In the genomic region with DNA sequence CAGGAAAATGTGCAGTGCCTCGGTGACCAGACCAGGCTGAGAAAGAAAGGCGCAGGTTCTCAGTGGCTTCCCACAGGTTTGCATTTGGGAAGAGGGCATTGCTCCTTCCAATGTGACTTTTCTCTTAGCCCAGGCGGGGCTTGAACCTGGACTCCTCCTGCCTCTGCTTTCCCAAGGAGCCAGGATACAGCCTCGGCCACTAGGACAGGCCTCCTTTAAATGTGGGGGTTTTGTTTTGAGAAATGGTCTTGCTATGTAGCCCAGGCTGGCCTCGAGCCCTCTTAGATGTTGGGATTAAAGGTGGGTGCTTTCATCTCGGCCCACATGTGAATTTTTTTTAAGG, we compare ENCODE assay signal across 7 mouse cellular contexts. TPM values are rescaled to one million over a fixed set of nuclear protein-coding genes. Genes with fewer than 3 reads are reported as not detected.
DNase-seq lines count a peak whose midpoint lies in the region; ATAC-seq lines count a peak whose summit lies in the region.

No protein-coding gene starts in this region.

- H3K4me2 ChIP-seq in limb, embryonic 13.5 days (replicated peaks), result peak overlapping the region; percentile 74
- H3K4me2 ChIP-seq in stomach, embryonic 14.5 days (replicated peaks; ENCODE audit: low read depth, low read length), result peak overlapping the region; percentile 56

- no peaks in the 10 kb centered on the region for H3K27me3 ChIP-seq in megakaryocyte, embryonic 14.5 days (replicated peaks)
- no peaks in the 10 kb centered on the region for H3K27me3 ChIP-seq in forebrain, embryonic 10.5 days (ENCODE audit: poor library complexity, severe bottlenecking)
- H3K27me3 ChIP-seq in limb, embryonic 13.5 days, result no peaks in the 10 kb centered on the region
- H3K27me3 ChIP-seq in stomach, embryonic 14.5 days (ENCODE audit: control insufficient read depth, insufficient read depth, low read length), result no peaks in the 10 kb centered on the region

- 10% methylated on average over 6 of the region's 6 CpGs for WGBS in forebrain, embryonic 10.5 days
- WGBS in limb, embryonic 13.5 days, result 10% methylated on average over 6 of the region's 6 CpGs
- 5% methylated on average over 6 of the region's 6 CpGs for WGBS in stomach, embryonic 14.5 days

- H3K4me3 ChIP-seq in megakaryocyte, embryonic 14.5 days (replicated peaks), result peak overlapping the region; percentile 97
- peak overlapping the region; percentile 95 for H3K4me3 ChIP-seq in forebrain, embryonic 10.5 days
- peak overlapping the region; percentile 58 for H3K4me3 ChIP-seq in limb, embryonic 13.5 days
- H3K4me3 ChIP-seq in stomach, embryonic 14.5 days (ENCODE audit: low read depth, low read length), result peak overlapping the region; percentile 94

- H3K9me3 ChIP-seq in megakaryocyte, embryonic 14.5 days, result no peaks in the 10 kb centered on the region
- H3K9me3 ChIP-seq in forebrain, embryonic 10.5 days, result no peaks in the 10 kb centered on the region
- no peaks in the 10 kb centered on the region for H3K9me3 ChIP-seq in limb, embryonic 13.5 days
- no peaks in the 10 kb centered on the region for H3K9me3 ChIP-seq in stomach, embryonic 14.5 days (ENCODE audit: control insufficient read depth, low read depth, low read length)

- H3K36me3 ChIP-seq in megakaryocyte, embryonic 14.5 days (replicated peaks; ENCODE audit: low read length), result peaks cover 36% of the 10 kb centered on the region
- peaks cover 27% of the 10 kb centered on the region for H3K36me3 ChIP-seq in forebrain, embryonic 10.5 days (replicated peaks)
- peaks cover 20% of the 10 kb centered on the region for H3K36me3 ChIP-seq in limb, embryonic 13.5 days
- peaks cover 13% of the 10 kb centered on the region for H3K36me3 ChIP-seq in stomach, embryonic 14.5 days (ENCODE audit: control insufficient read depth, insufficient read depth, low read length)

- DNase-seq in forebrain, embryonic 10.5 days (ENCODE audit: extremely low spot score, low spot score), result no peak
- no peak for DNase-seq in cerebellum, adult 9-11 months
- DNase-seq in adrenal gland, adult 2 months, result no peak

- H3K4me1 ChIP-seq in megakaryocyte, embryonic 14.5 days, result peaks cover 51% of the 10 kb centered on the region
- H3K4me1 ChIP-seq in forebrain, embryonic 10.5 days, result peaks cover 19% of the 10 kb centered on the region
- peaks cover 12% of the 10 kb centered on the region for H3K4me1 ChIP-seq in limb, embryonic 13.5 days
- peaks cover 9% of the 10 kb centered on the region; the same call in 1 of the 2 replicates for H3K4me1 ChIP-seq in stomach, embryonic 14.5 days (ENCODE audit: control insufficient read depth, insufficient read depth, low read length)

- peak overlapping the region; percentile 97 for H3K27ac ChIP-seq in forebrain, embryonic 10.5 days
- H3K27ac ChIP-seq in limb, embryonic 13.5 days, result peak overlapping the region; percentile 90; the same call in 1 of the 2 replicates
- H3K27ac ChIP-seq in stomach, embryonic 14.5 days (ENCODE audit: low read length), result peak overlapping the region; percentile 93

- H3K9ac ChIP-seq in limb, embryonic 13.5 days, result peak overlapping the region; percentile 77
- H3K9ac ChIP-seq in stomach, embryonic 14.5 days (replicated peaks; ENCODE audit: low read depth, low read length), result peak overlapping the region; percentile 80

- no peak for ATAC-seq in megakaryocyte, adult 5-6 weeks (ENCODE audit: poor library complexity, severe bottlenecking)
- no peak; the same call in 1 of the 2 replicates for ATAC-seq in limb, embryonic 13.5 days (ENCODE audit: low FRiP score, low read depth)
- ATAC-seq in stomach, embryonic 14.5 days (ENCODE audit: insufficient number of reproducible peaks, insufficient read depth, low FRiP score, low read depth), result no peak

RNA-seq across cellular contexts. Expression of a gene that starts 0.5 kb away (rescaled TPM):
- polyA plus RNA-seq in megakaryocyte, embryonic 14.5 days (2012; ENCODE audit: insufficient read depth, low replicate concordance), result 20.8 and 26.9 TPM in 2 replicates
- total RNA-seq in megakaryocyte, adult 5-6 weeks (2015), result 163 and 172 TPM in 2 replicates
- 250 and 263 TPM in 2 replicates for total RNA-seq in megakaryocyte, adult 5-6 weeks (2017)
- polyA plus RNA-seq in forebrain, embryonic 10.5 days (2016; fragmentation: Nextera tagmentation; extraction: Ambion mirVana), result 55.2 and 59.3 TPM in 2 replicates
- 59.0 and 65.9 TPM in 2 replicates for polyA plus RNA-seq in limb, embryonic 13.5 days (2015; fragmentation: Nextera tagmentation; extraction: Ambion mirVana)
- 78.5 and 81.2 TPM in 2 replicates for polyA plus RNA-seq in stomach, embryonic 14.5 days (2014; fragmentation: Nextera tagmentation; extraction: Ambion mirVana)
- total RNA-seq in adrenal gland, adult 2 months (2021), result 10 to 100 TPM; 62.1 to 77.7 TPM
- polyA plus RNA-seq in adrenal gland, adult 2 months (2012; rRNA removed), result 44.4 and 52.1 TPM in 2 replicates

RNA-seq across cellular contexts. Expression of a gene that starts 0.7 kb away (rescaled TPM):
- polyA plus RNA-seq in megakaryocyte, embryonic 14.5 days (2012; ENCODE audit: insufficient read depth, low replicate concordance), result 17.8 and 30.5 TPM in 2 replicates
- 33.8 and 35.7 TPM in 2 replicates for total RNA-seq in megakaryocyte, adult 5-6 weeks (2015)
- total RNA-seq in megakaryocyte, adult 5-6 weeks (2017), result 37.8 and 39.7 TPM in 2 replicates
- polyA plus RNA-seq in forebrain, embryonic 10.5 days (2016; fragmentation: Nextera tagmentation; extraction: Ambion mirVana), result 64.5 and 65.7 TPM in 2 replicates
- polyA plus RNA-seq in limb, embryonic 13.5 days (2015; fragmentation: Nextera tagmentation; extraction: Ambion mirVana), result 40.5 and 40.8 TPM in 2 replicates
- 32.4 and 34.3 TPM in 2 replicates for polyA plus RNA-seq in stomach, embryonic 14.5 days (2014; fragmentation: Nextera tagmentation; extraction: Ambion mirVana)
- 10 to 100 TPM; 17.8 to 30.8 TPM for total RNA-seq in adrenal gland, adult 2 months (2021)
- 2.5 and 3.8 TPM in 2 replicates for polyA plus RNA-seq in adrenal gland, adult 2 months (2012; rRNA removed)

RNA-seq across cellular contexts. Expression of a gene that starts 22.6 kb away (rescaled TPM):
- polyA plus RNA-seq in megakaryocyte, embryonic 14.5 days (2012; ENCODE audit: insufficient read depth, low replicate concordance), result 46.0 and 113 TPM in 2 replicates
- 33.8 and 35.8 TPM in 2 replicates for total RNA-seq in megakaryocyte, adult 5-6 weeks (2015)
- total RNA-seq in megakaryocyte, adult 5-6 weeks (2017), result 22.6 and 23.5 TPM in 2 replicates
- polyA plus RNA-seq in forebrain, embryonic 10.5 days (2016; fragmentation: Nextera tagmentation; extraction: Ambion mirVana), result 168 and 172 TPM in 2 replicates
- polyA plus RNA-seq in limb, embryonic 13.5 days (2015; fragmentation: Nextera tagmentation; extraction: Ambion mirVana), result 117 and 128 TPM in 2 replicates
- 118 and 123 TPM in 2 replicates for polyA plus RNA-seq in stomach, embryonic 14.5 days (2014; fragmentation: Nextera tagmentation; extraction: Ambion mirVana)
- total RNA-seq in adrenal gland, adult 2 months (2021), result 100 to 1,000 TPM; 204 to 358 TPM
- polyA plus RNA-seq in adrenal gland, adult 2 months (2012; rRNA removed), result 303 and 351 TPM in 2 replicates
